Mouse (Mus musculus) thymus, postnatal 36 days (tissue): ENCODE results near the gene Prss12.

ENCODE experiments used
- DNase-seq, 2 experiments: peaks; one replicate each; pipeline ENCODE4 v3.0.0; 2022; ENCODE audit warnings: mixed read lengths in 2 of 2

The Prss12 gene

GRCm38 (mm10) chr3:123537279-123537678 is 90.6 kb downstream of the Prss12 start:
- no peak for DNase-seq

- no peak for DNase-seq
Measured at GRCm38 (mm10) chr3:123543585-123544304, 97.0 kb downstream of the Prss12 start.

GRCm38 (mm10) chr3:123550487-123550886 is 103.8 kb downstream of the Prss12 start:
- DNase-seq, result no peak

- no peak for DNase-seq
Measured at GRCm38 (mm10) chr3:123553872-123554271, 107.2 kb downstream of the Prss12 start.

GRCm38 (mm10) chr3:123555254-123555865 is 108.6 kb downstream of the Prss12 start:
- DNase-seq, result no peak
